Mouse (Mus musculus): ENCODE results near the gene Smtn. TPM values are rescaled to one million over a fixed set of nuclear protein-coding genes. Genes with fewer than 3 reads are reported as not detected.

Gene Smtn
- polyA plus RNA-seq, 1 experiment, result 80.7 TPM

DNA sequence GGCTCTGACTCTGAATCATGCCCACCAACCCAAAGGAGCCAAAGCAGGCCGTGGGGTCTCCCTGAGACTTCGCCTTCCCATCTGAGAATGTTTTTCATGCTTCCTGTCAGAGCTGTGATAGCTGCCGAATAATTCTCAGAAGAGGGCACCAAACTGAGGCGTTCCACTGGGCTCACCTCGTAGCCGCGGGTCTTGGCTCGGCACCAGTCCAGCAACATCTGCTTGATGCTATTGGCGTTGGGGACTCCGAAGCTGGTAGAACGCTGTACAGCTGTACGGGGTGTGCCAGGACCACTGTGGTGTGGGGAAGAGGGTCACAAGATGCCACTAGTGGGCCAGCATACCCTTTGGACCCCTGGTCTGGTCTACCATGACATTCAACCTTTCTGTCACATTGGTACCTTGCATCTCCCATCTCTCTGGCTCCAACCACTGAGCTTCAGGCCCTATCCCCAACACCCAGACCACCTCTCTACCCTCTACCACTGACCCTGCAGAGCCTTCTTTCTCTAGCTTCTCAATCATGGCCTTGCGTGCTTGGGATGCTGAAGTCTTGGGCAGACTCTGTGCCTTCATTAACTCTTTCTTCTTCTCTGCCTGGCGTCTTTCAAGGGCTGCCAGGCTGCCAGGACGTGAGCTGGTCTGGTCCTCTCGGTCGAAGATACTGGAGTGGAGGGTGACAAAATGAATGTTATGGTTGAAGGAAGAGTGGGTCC is 18.0 kb downstream of the Smtn start:
- Histone ChIP-seq H3K9ac (ENCODE audit: low read depth, poor library complexity, severe bottlenecking) (no peak overlapping the region), H3K27ac (ENCODE audit: insufficient read depth, low read length) (no peak overlapping the region), H3K27me3 (ENCODE audit: control insufficient read depth, insufficient read depth, low read length, poor library complexity, severe bottlenecking) (no peaks in the 10 kb centered on the region), H3K4me3 (ENCODE audit: low read depth, low read length) (no peak overlapping the region), H3K4me1 (ENCODE audit: control insufficient read depth, insufficient read depth, low read length) (no peaks in the 10 kb centered on the region), H3K9me3 (replicated peaks; ENCODE audit: control insufficient read depth, insufficient read depth, low read length, poor library complexity, severe bottlenecking) (no peaks in the 10 kb centered on the region), H3K36me3 (ENCODE audit: control insufficient read depth, insufficient read depth, low read length, poor library complexity, severe bottlenecking) (peaks cover 8% of the 10 kb centered on the region; the same call in 1 of the 2 replicates)
- TF ChIP-seq POLR2A (IDR thresholded peaks at IDR 0.05; ENCODE audit: insufficient read depth, low read length) (no peak), CTCF (IDR thresholded peaks at IDR 0.05; ENCODE audit: low read depth, low read length) (no peak), EP300 (IDR thresholded peaks at IDR 0.05; ENCODE audit: insufficient read depth, low read depth, low read length) (no peak)

GRCm38 (mm10) chr11:3521339-3522224 is 18.8 kb downstream of the Smtn start:
- TF ChIP-seq CTCF (IDR thresholded peaks at IDR 0.05; ENCODE audit: low read depth, low read length) (no peak), EP300 (IDR thresholded peaks at IDR 0.05; ENCODE audit: insufficient read depth, low read depth, low read length) (no peak), POLR2A (IDR thresholded peaks at IDR 0.05; ENCODE audit: insufficient read depth, low read length) (no peak)
- H3K9me3 ChIP-seq (replicated peaks; ENCODE audit: control insufficient read depth, insufficient read depth, low read length, poor library complexity, severe bottlenecking), result no peaks in the 10 kb centered on the region
- H3K4me3 ChIP-seq (ENCODE audit: low read depth, low read length), result no peak overlapping the region
- H3K27me3 ChIP-seq (ENCODE audit: control insufficient read depth, insufficient read depth, low read length, poor library complexity, severe bottlenecking), result no peaks in the 10 kb centered on the region
- H3K27ac ChIP-seq (ENCODE audit: insufficient read depth, low read length), result no peak overlapping the region
- H3K9ac ChIP-seq (ENCODE audit: low read depth, poor library complexity, severe bottlenecking), result no peak overlapping the region
- peaks cover 8% of the 10 kb centered on the region; the same call in 1 of the 2 replicates for H3K36me3 ChIP-seq (ENCODE audit: control insufficient read depth, insufficient read depth, low read length, poor library complexity, severe bottlenecking)
- H3K4me1 ChIP-seq (ENCODE audit: control insufficient read depth, insufficient read depth, low read length), result no peaks in the 10 kb centered on the region

DNA sequence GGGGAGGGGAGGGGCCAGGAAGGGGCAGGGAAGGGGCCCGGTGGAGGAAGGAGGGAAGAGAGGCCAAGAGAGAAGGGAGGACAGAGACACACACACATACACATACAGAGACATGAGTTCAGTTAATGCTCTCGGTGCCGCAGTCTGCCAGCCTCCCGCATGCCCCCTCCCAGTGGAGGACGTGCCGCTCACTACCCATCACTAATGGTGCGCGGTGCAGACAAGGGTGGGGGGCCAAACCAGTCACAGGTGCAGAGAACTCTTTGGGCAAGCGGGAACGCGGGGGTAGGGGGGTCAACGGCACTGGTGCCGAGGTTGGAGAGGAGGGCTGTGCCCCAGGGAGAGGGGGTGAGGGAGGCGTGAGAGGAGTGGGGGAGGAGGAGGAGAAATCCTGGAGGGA is 19.5 kb downstream of the Smtn start:
- TF ChIP-seq CTCF (IDR thresholded peaks at IDR 0.05; ENCODE audit: low read depth, low read length) (no peak), EP300 (IDR thresholded peaks at IDR 0.05; ENCODE audit: insufficient read depth, low read depth, low read length) (no peak), POLR2A (IDR thresholded peaks at IDR 0.05; ENCODE audit: insufficient read depth, low read length) (no peak)

DNA sequence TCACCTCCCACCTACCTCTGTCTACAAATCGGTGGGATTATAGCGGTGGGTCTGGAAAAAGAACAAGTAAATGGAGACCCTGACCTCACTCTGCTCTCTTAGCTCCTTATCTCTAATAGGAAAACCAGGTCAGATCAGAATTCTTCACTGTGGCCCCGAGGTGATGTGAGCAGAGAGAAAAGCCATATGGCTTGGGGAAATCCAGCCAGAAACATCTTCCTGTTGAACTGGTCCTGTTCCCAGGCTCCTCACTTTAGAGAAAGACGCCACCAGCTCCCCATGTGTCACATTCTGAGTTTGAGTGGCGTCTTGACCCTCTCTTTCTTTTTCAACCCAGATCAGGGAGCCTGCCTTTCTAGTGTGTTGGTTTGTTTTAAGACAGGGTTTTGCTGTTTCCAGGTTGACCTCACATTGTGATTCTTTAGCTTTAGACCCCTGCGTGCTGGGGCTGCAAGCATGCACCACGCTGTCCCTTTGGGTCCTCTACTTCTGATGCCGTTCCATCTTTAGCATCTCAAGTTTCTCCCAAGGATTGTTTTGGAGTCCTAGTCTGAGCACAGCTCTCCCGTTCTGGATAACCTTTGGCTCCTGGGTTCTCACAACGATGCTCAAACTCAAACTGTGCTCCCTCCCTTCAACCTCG is 20.5 kb downstream of the Smtn start:
- Histone ChIP-seq H3K27me3 (ENCODE audit: control insufficient read depth, insufficient read depth, low read length, poor library complexity, severe bottlenecking) (no peaks in the 10 kb centered on the region), H3K36me3 (ENCODE audit: control insufficient read depth, insufficient read depth, low read length, poor library complexity, severe bottlenecking) (peaks cover 8% of the 10 kb centered on the region; the same call in 1 of the 2 replicates), H3K9me3 (replicated peaks; ENCODE audit: control insufficient read depth, insufficient read depth, low read length, poor library complexity, severe bottlenecking) (no peaks in the 10 kb centered on the region), H3K4me3 (ENCODE audit: low read depth, low read length) (no peak overlapping the region), H3K27ac (ENCODE audit: insufficient read depth, low read length) (no peak overlapping the region), H3K9ac (ENCODE audit: low read depth, poor library complexity, severe bottlenecking) (no peak overlapping the region), H3K4me1 (ENCODE audit: control insufficient read depth, insufficient read depth, low read length) (no peaks in the 10 kb centered on the region)
- TF ChIP-seq EP300 (IDR thresholded peaks at IDR 0.05; ENCODE audit: insufficient read depth, low read depth, low read length), result no peak

More for the DNA sequence above, 19.5 kb downstream of the Smtn start:
- H3K27ac ChIP-seq (ENCODE audit: insufficient read depth, low read length), result no peak overlapping the region
- no peaks in the 10 kb centered on the region for H3K27me3 ChIP-seq (ENCODE audit: control insufficient read depth, insufficient read depth, low read length, poor library complexity, severe bottlenecking)
- no peak overlapping the region for H3K4me3 ChIP-seq (ENCODE audit: low read depth, low read length)
- H3K4me1 ChIP-seq (ENCODE audit: control insufficient read depth, insufficient read depth, low read length), result no peaks in the 10 kb centered on the region
- H3K36me3 ChIP-seq (ENCODE audit: control insufficient read depth, insufficient read depth, low read length, poor library complexity, severe bottlenecking), result peaks cover 8% of the 10 kb centered on the region; the same call in 1 of the 2 replicates
- no peak overlapping the region for H3K9ac ChIP-seq (ENCODE audit: low read depth, poor library complexity, severe bottlenecking)
- no peaks in the 10 kb centered on the region for H3K9me3 ChIP-seq (replicated peaks; ENCODE audit: control insufficient read depth, insufficient read depth, low read length, poor library complexity, severe bottlenecking)

DNA sequence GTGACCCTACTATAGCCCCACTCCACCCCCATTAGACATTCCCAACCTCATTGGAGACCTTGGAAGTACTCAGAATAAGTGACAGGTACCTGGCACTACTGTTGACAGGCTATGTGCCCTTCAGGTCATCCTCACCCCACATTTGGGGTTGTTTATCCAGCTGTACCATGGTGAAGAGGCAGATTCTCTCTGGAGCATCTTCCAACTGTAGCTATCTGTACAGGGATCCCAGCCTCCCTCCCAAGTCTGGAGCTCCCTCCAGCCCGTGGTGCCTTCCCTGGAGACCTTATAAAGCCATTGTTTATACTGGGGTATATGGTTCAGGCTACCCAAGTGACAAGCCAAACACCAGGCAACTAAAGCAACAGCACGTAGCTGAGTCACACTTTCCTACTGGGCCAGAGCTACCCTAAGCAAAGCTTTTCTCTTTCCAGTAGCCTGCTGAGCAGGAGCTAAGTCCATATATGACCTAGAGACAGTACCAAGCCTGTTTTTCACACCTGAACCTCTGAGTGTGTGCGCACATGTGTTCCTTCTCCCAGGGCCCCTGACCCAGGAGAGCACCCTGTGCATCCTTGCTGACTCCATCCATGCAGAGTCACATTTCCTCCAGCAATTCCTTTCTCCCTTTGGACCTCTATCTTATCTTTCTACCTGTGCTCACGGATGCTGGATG is 21.2 kb downstream of the Smtn start:
- no peak for TF ChIP-seq EP300 (IDR thresholded peaks at IDR 0.05; ENCODE audit: insufficient read depth, low read depth, low read length)
- TF ChIP-seq POLR2A (IDR thresholded peaks at IDR 0.05; ENCODE audit: insufficient read depth, low read length), result no peak
- no peak for TF ChIP-seq CTCF (IDR thresholded peaks at IDR 0.05; ENCODE audit: low read depth, low read length)
- Histone ChIP-seq H3K4me3 (ENCODE audit: low read depth, low read length) (no peak overlapping the region), H3K9ac (ENCODE audit: low read depth, poor library complexity, severe bottlenecking) (no peak overlapping the region), H3K27ac (ENCODE audit: insufficient read depth, low read length) (no peak overlapping the region), H3K36me3 (ENCODE audit: control insufficient read depth, insufficient read depth, low read length, poor library complexity, severe bottlenecking) (peaks cover 8% of the 10 kb centered on the region; the same call in 1 of the 2 replicates), H3K4me1 (ENCODE audit: control insufficient read depth, insufficient read depth, low read length) (no peaks in the 10 kb centered on the region), H3K9me3 (replicated peaks; ENCODE audit: control insufficient read depth, insufficient read depth, low read length, poor library complexity, severe bottlenecking) (no peaks in the 10 kb centered on the region), H3K27me3 (ENCODE audit: control insufficient read depth, insufficient read depth, low read length, poor library complexity, severe bottlenecking) (no peaks in the 10 kb centered on the region)

Data from ES-Bruce4 (cell line).